Mouse (Mus musculus) thymus, postnatal 14 days (tissue): ENCODE data around the gene Osbpl7.

Experiments
- DNase-seq: peaks from one replicate; pipeline ENCODE4 v3.0.0; 2021

Osbpl7 gene

DNA sequence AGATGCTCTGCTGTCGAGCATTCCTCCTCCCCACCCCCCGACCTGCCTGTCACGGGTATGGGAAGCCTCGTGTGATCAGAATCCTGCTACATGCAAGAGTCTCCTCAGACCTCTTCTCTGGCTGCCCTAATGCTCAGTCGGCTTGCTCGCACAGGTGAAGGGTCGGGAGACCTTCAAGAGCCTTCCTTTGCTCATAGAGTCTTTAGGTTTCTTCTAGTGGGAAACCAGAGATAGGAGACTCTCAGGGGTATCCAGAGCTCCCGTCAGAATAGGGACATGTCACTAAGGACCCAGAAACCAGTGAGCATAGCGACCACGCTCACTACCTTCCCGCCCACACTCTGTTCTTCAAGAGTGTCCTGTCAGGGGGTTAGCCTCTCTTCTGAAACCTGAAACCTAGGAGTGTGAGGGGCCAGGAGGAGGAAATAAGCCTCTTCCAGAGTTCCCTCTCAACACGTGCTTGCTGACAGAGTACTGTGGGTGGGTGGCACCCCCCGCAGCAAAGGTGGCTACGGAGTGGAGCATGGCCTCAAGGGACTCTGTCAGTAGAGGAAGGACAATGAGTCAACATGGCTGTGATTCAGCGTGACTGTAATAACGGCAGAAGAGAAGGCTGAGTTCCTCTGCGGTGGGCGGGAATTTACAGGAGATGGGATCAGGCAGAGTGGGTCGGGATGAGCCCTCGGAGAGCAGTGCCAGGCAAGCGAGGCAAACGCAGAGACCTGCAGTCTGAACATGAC, 33.1 kb downstream of the Osbpl7 start:
- no peak for DNase-seq

- DNase-seq, result no peak
These were observed 34.5 kb downstream of the Osbpl7 start for GRCm38 (mm10) chr11:97084821-97085505.

- DNase-seq, result no peak
These were observed 35.9 kb downstream of the Osbpl7 start for GRCm38 (mm10) chr11:97086365-97086764.

DNA sequence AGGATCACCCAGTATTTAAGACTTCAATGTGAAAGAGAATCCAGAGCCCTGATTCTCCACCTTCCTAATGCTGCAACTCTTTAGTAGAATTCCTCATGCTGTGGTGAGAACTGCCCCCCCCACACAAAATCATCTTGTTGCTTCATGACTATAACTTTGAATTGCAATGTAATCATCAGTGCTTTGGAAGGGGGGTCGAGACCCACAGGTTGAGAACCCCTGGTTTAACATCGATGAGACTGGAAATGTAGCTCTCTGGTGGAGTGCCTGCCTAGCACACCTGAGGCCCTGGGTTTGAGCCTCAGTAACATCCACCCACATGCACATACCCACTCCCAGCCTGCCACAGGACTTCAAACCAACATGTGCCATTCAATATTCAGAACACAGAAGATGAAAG, 44.2 kb downstream of the Osbpl7 start:
- DNase-seq, result no peak

DNA sequence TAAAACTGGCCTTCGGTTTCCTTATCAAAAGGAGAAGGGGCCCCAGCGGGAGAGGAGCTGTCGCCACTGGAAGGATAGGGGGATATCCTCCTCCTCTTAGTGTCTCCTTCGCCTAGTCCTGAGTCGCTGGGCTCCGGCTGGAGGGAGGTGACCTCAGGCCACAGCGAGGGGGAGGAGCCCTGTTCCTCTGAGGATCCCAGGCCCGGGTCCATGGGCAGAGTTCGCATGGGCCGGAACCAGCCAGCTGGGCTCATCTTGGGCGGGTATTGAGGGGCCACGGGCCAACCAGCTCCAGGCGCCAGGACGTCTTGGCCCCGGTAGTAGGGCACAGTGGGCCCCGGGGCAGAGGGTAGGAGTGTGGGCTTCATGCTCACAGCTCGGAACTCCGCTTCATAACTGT, 48.4 kb downstream of the Osbpl7 start:
- no peak for DNase-seq

GRCm38 (mm10) chr11:97101722-97102121, 51.3 kb downstream of the Osbpl7 start:
- peak; percentile 85 for DNase-seq

DNA sequence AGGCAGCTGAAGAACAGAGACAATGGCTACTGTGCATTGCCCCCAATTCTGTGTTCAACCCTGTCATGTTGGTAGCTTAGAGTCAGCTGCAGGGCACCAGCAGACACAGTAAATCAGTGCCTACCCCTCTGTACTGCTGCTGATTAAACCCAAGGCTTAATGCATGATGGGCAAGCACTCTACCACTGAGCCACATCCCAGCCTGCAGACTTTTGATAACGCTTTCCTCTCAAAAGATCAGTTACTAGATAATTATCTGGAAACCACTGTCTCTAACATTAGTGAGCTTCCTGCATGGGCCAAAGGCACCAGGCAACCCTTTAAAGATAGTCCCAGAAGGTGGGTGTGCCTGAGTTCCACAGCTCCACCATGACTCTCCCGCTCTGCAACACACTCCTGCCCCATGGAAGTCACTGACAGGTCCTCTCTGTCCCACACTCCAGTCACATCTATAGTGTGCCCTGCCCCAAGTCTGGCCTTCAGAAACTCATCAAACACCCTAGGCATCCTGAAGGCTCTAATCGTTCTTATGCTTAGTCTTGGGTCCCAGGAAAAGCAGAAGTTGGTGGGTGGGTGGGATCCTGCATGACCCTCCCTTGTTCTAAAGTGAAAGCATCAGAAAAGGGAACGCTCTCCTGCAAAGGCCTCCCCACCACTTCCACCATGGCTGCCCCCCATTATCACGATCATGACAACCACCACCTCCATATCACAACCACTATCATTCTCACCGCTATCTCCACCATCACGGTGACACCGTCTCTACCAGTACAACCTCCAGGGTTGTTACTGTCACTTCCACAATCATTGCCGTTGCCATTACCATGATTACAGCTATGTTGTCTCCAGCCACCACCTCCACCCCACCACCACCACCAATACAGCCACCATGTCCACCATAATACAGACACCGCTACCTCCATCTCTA, 53.0 kb downstream of the Osbpl7 start:
- no peak for DNase-seq

DNA sequence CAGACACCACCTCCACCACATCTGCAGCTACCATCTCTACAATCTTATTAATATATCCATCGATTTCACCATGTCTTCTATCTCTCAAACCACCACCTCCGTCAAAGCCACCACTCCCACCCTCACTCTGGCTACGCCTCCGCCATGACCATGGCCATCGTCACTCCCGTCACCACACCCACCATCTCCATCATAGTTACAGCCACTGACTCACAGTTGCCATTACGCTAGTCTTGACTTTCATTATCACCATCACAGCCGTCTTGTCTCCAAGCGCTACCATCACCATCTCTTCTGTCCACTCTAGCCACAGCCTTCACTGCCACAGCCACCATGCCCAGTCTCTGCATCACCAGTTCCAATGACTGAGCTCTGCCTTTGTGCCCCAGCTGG, 53.7 kb downstream of the Osbpl7 start:
- DNase-seq, result no peak

- no peak for DNase-seq
These were observed 58.5 kb downstream of the Osbpl7 start for GRCm38 (mm10) chr11:97108976-97109375.

GRCm38 (mm10) chr11:97112519-97113125, 62.2 kb downstream of the Osbpl7 start:
- DNase-seq, result no peak

GRCm38 (mm10) chr11:97114671-97115601, 64.5 kb downstream of the Osbpl7 start, which contains the start of gene Tbx21:
Gene Tbx21 (minus strand): TSS chr11:97115331.
- peak; percentile 58 for DNase-seq

DNA sequence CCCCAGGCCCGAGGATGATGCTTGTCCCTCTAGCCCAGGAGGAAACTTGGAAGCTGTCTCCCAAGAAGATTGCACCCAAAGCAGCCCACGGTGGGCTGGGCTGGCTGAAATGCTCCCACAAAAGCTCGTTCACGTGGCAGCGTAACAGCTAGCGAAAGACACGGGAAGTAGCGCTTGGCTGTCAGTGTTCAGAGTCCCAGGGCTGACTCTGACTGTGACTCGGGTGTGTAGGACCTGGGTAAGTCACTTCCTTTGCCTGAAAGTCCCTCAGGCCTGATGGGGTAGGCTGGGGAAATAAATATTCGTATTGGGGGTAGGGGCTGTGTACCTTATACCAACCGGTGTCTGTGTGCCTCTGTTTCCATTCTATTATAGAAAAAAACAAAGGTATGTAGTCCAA, 65.4 kb downstream of the Osbpl7 start:
- DNase-seq, result peak; percentile 25
